Mouse (Mus musculus) thymus, postnatal 0 days (tissue): ENCODE data around the gene Cdyl. TPM values are rescaled to one million over a fixed set of nuclear protein-coding genes. Genes with fewer than 3 reads are reported as not detected.

Experiments
- DNase-seq: peaks from one replicate; pipeline ENCODE4 v3.0.0-alpha.2; 2015; ENCODE audit warnings: low spot score
- polyA plus RNA-seq: library from polyadenylated mRNA; unstranded; fragments of >200 nt; fragmentation: Nextera tagmentation; extraction: Ambion mirVana; gene quantifications from 2 replicates; pipeline ENCODE4 v1.2.1, GENCODE M21; 2015

Cdyl gene
- polyA plus RNA-seq, 1 experiment from 2014 or later: 9.9 TPM

GRCm38 (mm10) chr13:35686273-35686672 is 26.6 kb downstream of the Cdyl start:
- no peak for DNase-seq

- DNase-seq: no peak
Observed at GRCm38 (mm10) chr13:35689560-35689959, 29.9 kb downstream of the Cdyl start.

- DNase-seq: no peak
Observed at GRCm38 (mm10) chr13:35717658-35718057, 58.0 kb downstream of the Cdyl start.

- no peak for DNase-seq
Observed at GRCm38 (mm10) chr13:35719581-35719980, 59.9 kb downstream of the Cdyl start.

- no peak for DNase-seq
Observed at GRCm38 (mm10) chr13:35723073-35723472, 63.4 kb downstream of the Cdyl start.

GRCm38 (mm10) chr13:35726025-35726424 is 66.4 kb downstream of the Cdyl start:
- no peak for DNase-seq

GRCm38 (mm10) chr13:35732131-35732530 is 72.5 kb downstream of the Cdyl start:
- DNase-seq: no peak

- no peak for DNase-seq
Observed at GRCm38 (mm10) chr13:35732891-35733596, 73.4 kb downstream of the Cdyl start.

- no peak for DNase-seq
Observed at GRCm38 (mm10) chr13:35737565-35737964, 77.9 kb downstream of the Cdyl start.

- no peak for DNase-seq
Observed at GRCm38 (mm10) chr13:35738210-35738609, 78.6 kb downstream of the Cdyl start.

GRCm38 (mm10) chr13:35739473-35739872 is 79.8 kb downstream of the Cdyl start:
- DNase-seq: no peak

- DNase-seq: peak; percentile 72
Observed at GRCm38 (mm10) chr13:35740301-35741039, 80.8 kb downstream of the Cdyl start.

- DNase-seq: peak; percentile 94
Observed at GRCm38 (mm10) chr13:35741040-35741619, 81.5 kb downstream of the Cdyl start.

- DNase-seq: peak; percentile 61
Observed at GRCm38 (mm10) chr13:35741620-35742421, 82.2 kb downstream of the Cdyl start.

- no peak for DNase-seq
Observed at GRCm38 (mm10) chr13:35742696-35743095, 83.1 kb downstream of the Cdyl start.

GRCm38 (mm10) chr13:35743196-35743595 is 83.6 kb downstream of the Cdyl start:
- no peak for DNase-seq

GRCm38 (mm10) chr13:35749194-35749593 is 89.6 kb downstream of the Cdyl start:
- no peak for DNase-seq

- DNase-seq: no peak
Observed at GRCm38 (mm10) chr13:35749680-35750079, 90.0 kb downstream of the Cdyl start.

- DNase-seq: no peak
Observed at GRCm38 (mm10) chr13:35752046-35752445, 92.4 kb downstream of the Cdyl start.

- DNase-seq: no peak
Observed at GRCm38 (mm10) chr13:35755002-35755401, 95.4 kb downstream of the Cdyl start.

GRCm38 (mm10) chr13:35755655-35756283 is 96.1 kb downstream of the Cdyl start:
- no peak for DNase-seq
